Mouse (Mus musculus) liver, embryonic 16.5 days (tissue): ENCODE results near the gene Map6d1. TPM values are rescaled to one million over a fixed set of nuclear protein-coding genes. Genes with fewer than 3 reads are reported as not detected.

Experiments used
- ATAC-seq: fragments of 200-750 bp; cut with Nextera tagmentation; 2 replicates; pipeline ENCODE4 v1.8.0; 2017; ENCODE audit warnings: low read depth, mild to moderate bottlenecking, moderate number of reproducible peaks, moderate library complexity
- H3K27ac ChIP-seq: fragments of 300-500 bp; sonication (generic); 2 replicates; pipeline ENCODE4 v1.5.1; 2014; ENCODE audit warnings: mild to moderate bottlenecking, low read length
- H3K27me3 ChIP-seq: fragments of 300-500 bp; sonication (generic); 2 replicates; pipeline ENCODE4 v1.6.1; 2014; ENCODE audit warnings: low read depth, low read length, mixed read lengths; ENCODE audit not compliant: control insufficient read depth, insufficient read depth
- H3K36me3 ChIP-seq: fragments of 300-500 bp; sonication (generic); 2 replicates; pipeline ENCODE4 v1.6.1; 2014; ENCODE audit warnings: mild to moderate bottlenecking; ENCODE audit not compliant: control insufficient read depth, insufficient read depth
- H3K4me1 ChIP-seq: fragments of 300-500 bp; sonication (generic); 2 replicates; pipeline ENCODE4 v1.6.1; 2014; ENCODE audit warnings: low read depth, low read length, mixed read lengths; ENCODE audit not compliant: control insufficient read depth
- H3K4me2 ChIP-seq: fragments of 300-500 bp; sonication (generic); 2 replicates; pipeline ENCODE4 v1.6.1; 2014; ENCODE audit warnings: low read depth, low read length, mixed read lengths
- H3K4me3 ChIP-seq: fragments of 300-500 bp; sonication (generic); 2 replicates; pipeline ENCODE4 v1.5.1; 2014; ENCODE audit warnings: low read depth, mild to moderate bottlenecking, low read length
- H3K9ac ChIP-seq: fragments of 300-500 bp; sonication (generic); 2 replicates; pipeline ENCODE4 v1.6.1; 2014; ENCODE audit warnings: low read depth, low read length
- H3K9me3 ChIP-seq: fragments of 300-500 bp; sonication (generic); replicated peaks from 2 replicates; pipeline ENCODE4 v1.6.1; 2016; ENCODE audit warnings: low read length; ENCODE audit not compliant: control insufficient read depth
- WGBS: fragments of 180-500 bp; shearing (Covaris S2); extraction: QIAGEN DNeasy Blood & Tissue Kit; methylation state at CpG from one replicate; pipeline ENCODE4 v1.1.7; 2014; ENCODE audit not compliant: insufficient replicate concordance; 5-methylcytosine and 5-hydroxymethylcytosine counted together
- polyA plus RNA-seq: library from polyadenylated mRNA; unstranded; fragments of >200 nt; fragmentation: Nextera tagmentation; extraction: Ambion mirVana; gene quantifications from 2 replicates; pipeline ENCODE4 v1.2.1, GENCODE M21; 2015

The Map6d1 gene
- polyA plus RNA-seq: 0.05 TPM in 1 of 2 replicates, not detected in the other

- Histone ChIP-seq H3K4me2 (peak within 1 kb of the TSS; percentile 78), H3K4me3 (peak within 1 kb of the TSS; percentile 61), H3K9me3 (no peaks in the 10 kb centered on the region), H3K36me3 (no peaks in the 10 kb centered on the region), H3K4me1 (no peaks in the 10 kb centered on the region; the same call in 1 of the 2 replicates), H3K9ac (no peak within 1 kb of the TSS), H3K27me3 (peaks cover 35% of the 10 kb centered on the region), H3K27ac (no peak within 1 kb of the TSS)
- 0 out of 2 replicates have a peak, but pooled peaks have one; percentile 13 for ATAC-seq
- 2% methylated on average over 86 of the region's 90 CpGs for WGBS
Measured at GRCm38 (mm10) chr16:20240468-20241414, at the start of gene Map6d1. Gene Map6d1 (minus strand): TSS chr16:20241358.

GRCm38 (mm10) chr16:20280238-20280637 lies 39.1 kb upstream of the Map6d1 start:
- Histone ChIP-seq H3K27ac (no peak overlapping the region), H3K9me3 (no peaks in the 10 kb centered on the region), H3K4me3 (no peak overlapping the region), H3K4me1 (no peaks in the 10 kb centered on the region), H3K4me2 (no peak overlapping the region), H3K36me3 (peaks cover 4% of the 10 kb centered on the region), H3K9ac (no peak overlapping the region), H3K27me3 (no peaks in the 10 kb centered on the region)
- 0 out of 2 replicates have a peak, but pooled peaks have one; percentile 27 for ATAC-seq
- WGBS: 59% methylated on average over 4 of the region's 4 CpGs

GRCm38 (mm10) chr16:20279395-20279794 lies 38.2 kb upstream of the Map6d1 start:
- Histone ChIP-seq H3K27ac (no peak overlapping the region), H3K4me3 (no peak overlapping the region), H3K4me1 (no peaks in the 10 kb centered on the region), H3K36me3 (peaks cover 4% of the 10 kb centered on the region), H3K27me3 (no peaks in the 10 kb centered on the region), H3K9ac (no peak overlapping the region), H3K4me2 (no peak overlapping the region), H3K9me3 (no peaks in the 10 kb centered on the region)
- ATAC-seq: no peak
- WGBS: 75% methylated on average over 5 of the region's 5 CpGs

- 14% methylated on average over 3 of the region's 3 CpGs for WGBS
- H3K27me3 ChIP-seq: no peaks in the 10 kb centered on the region
- no peaks in the 10 kb centered on the region for H3K36me3 ChIP-seq
- H3K9me3 ChIP-seq: no peaks in the 10 kb centered on the region
- no peak overlapping the region for H3K9ac ChIP-seq
- no peaks in the 10 kb centered on the region for H3K4me1 ChIP-seq
- no peak overlapping the region for H3K4me3 ChIP-seq
- ATAC-seq: no peak
- no peak overlapping the region for H3K27ac ChIP-seq
- H3K4me2 ChIP-seq: no peak overlapping the region
Measured at GRCm38 (mm10) chr16:20272994-20273393, 31.8 kb upstream of the Map6d1 start.

GRCm38 (mm10) chr16:20271339-20271738 lies 30.2 kb upstream of the Map6d1 start:
- WGBS: 43% methylated on average over 4 of the region's 4 CpGs
- no peak for ATAC-seq
- no peaks in the 10 kb centered on the region for H3K9me3 ChIP-seq
- H3K4me1 ChIP-seq: no peaks in the 10 kb centered on the region
- no peak overlapping the region for H3K27ac ChIP-seq
- H3K36me3 ChIP-seq: no peaks in the 10 kb centered on the region
- H3K9ac ChIP-seq: no peak overlapping the region
- no peaks in the 10 kb centered on the region for H3K27me3 ChIP-seq
- no peak overlapping the region for H3K4me3 ChIP-seq
- H3K4me2 ChIP-seq: no peak overlapping the region

GRCm38 (mm10) chr16:20265089-20265488 lies 23.9 kb upstream of the Map6d1 start:
- ATAC-seq: no peak
- Histone ChIP-seq H3K36me3 (no peaks in the 10 kb centered on the region), H3K4me2 (no peak overlapping the region), H3K27me3 (no peaks in the 10 kb centered on the region), H3K27ac (no peak overlapping the region), H3K4me3 (no peak overlapping the region), H3K9ac (no peak overlapping the region), H3K4me1 (no peaks in the 10 kb centered on the region), H3K9me3 (no peaks in the 10 kb centered on the region)
- WGBS: 64% methylated on average over 7 of the region's 7 CpGs

- no peaks in the 10 kb centered on the region for H3K36me3 ChIP-seq
- no peaks in the 10 kb centered on the region for H3K4me1 ChIP-seq
- no peaks in the 10 kb centered on the region for H3K27me3 ChIP-seq
- H3K4me2 ChIP-seq: no peak overlapping the region
- no peak overlapping the region for H3K27ac ChIP-seq
- WGBS: 77% methylated on average over 5 of the region's 5 CpGs
- no peak for ATAC-seq
- H3K9me3 ChIP-seq: no peaks in the 10 kb centered on the region
- H3K4me3 ChIP-seq: no peak overlapping the region
- H3K9ac ChIP-seq: no peak overlapping the region
Measured at GRCm38 (mm10) chr16:20257926-20258325, 16.8 kb upstream of the Map6d1 start.

- no peaks in the 10 kb centered on the region for H3K9me3 ChIP-seq
- no peak overlapping the region for H3K27ac ChIP-seq
- H3K4me3 ChIP-seq: no peak overlapping the region
- no peaks in the 10 kb centered on the region for H3K36me3 ChIP-seq
- no peaks in the 10 kb centered on the region for H3K4me1 ChIP-seq
- no peak overlapping the region for H3K9ac ChIP-seq
- WGBS: 75% methylated on average over 9 of the region's 9 CpGs
- H3K27me3 ChIP-seq: no peaks in the 10 kb centered on the region
- H3K4me2 ChIP-seq: no peak overlapping the region
- no peak for ATAC-seq
Measured at GRCm38 (mm10) chr16:20248442-20249174, 7.5 kb upstream of the Map6d1 start.

GRCm38 (mm10) chr16:20247103-20247502 lies 5.9 kb upstream of the Map6d1 start:
- Histone ChIP-seq H3K9ac (no peak overlapping the region), H3K4me3 (no peak overlapping the region), H3K27ac (no peak overlapping the region), H3K36me3 (no peaks in the 10 kb centered on the region), H3K27me3 (peaks cover 5% of the 10 kb centered on the region), H3K4me2 (no peak overlapping the region), H3K9me3 (no peaks in the 10 kb centered on the region), H3K4me1 (no peaks in the 10 kb centered on the region)
- no peak for ATAC-seq
